Mouse (Mus musculus): ENCODE measurements at regions not wholly inside any gene's neighbourhood (a gene's known extent, or its start where the extent isn't known, plus 50 kb on each side); places are given as distances from the start of the nearest gene placed in this dataset.

GRCm38 (mm10) chr9:113146571-113146970 lies 561.5 kb downstream of the Pdcd6ip start:
- TF ChIP-seq EP300 (optimal IDR thresholded peaks at IDR 0.05) (no peak), CTCF (IDR thresholded peaks at IDR 0.05; ENCODE audit: low read depth) (no peak)

All from stomach, postnatal 0 days (tissue).